Mouse (Mus musculus) G1E (cell line): ENCODE results near the gene Frrs1.

Source experiments
- CTCF ChIP-seq: IDR thresholded peaks from 2 replicates; pipeline ENCODE4 v1.5.1; 2012; ENCODE audit warnings: low read depth, low read length, inconsistent platforms, mixed read lengths
- POLR2AphosphoS5 ChIP-seq: IDR thresholded peaks from 2 replicates; pipeline ENCODE4 v1.6.1; 2012; ENCODE audit warnings: low read depth, low read length, inconsistent platforms; ENCODE audit not compliant: insufficient replicate concordance

GRCm38 (mm10) chr3:116933158-116933557 is 73.9 kb downstream of the Frrs1 start:
- TF ChIP-seq CTCF: no peak
- TF ChIP-seq POLR2AphosphoS5: no peak
